Mouse (Mus musculus) cerebellum, postnatal 4 days (tissue): ENCODE measurements around the gene Rapgef2.

Source experiments
- DNase-seq, 2 experiments: peaks; one replicate each; pipeline ENCODE4 v3.0.0; 2022; ENCODE audit warnings: low spot score in 2 of 2, mixed read lengths in 1 of 2

Gene Rapgef2

GRCm38 (mm10) chr3:79286376-79287107 is at the start of gene Rapgef2:
Gene Rapgef2, minus strand, starts transcription at chr3:79286517.
- DNase-seq: peak; percentile 22 to 65

GRCm38 (mm10) chr3:79333643-79334200 is 47.4 kb upstream of the Rapgef2 start:
- no peak for DNase-seq

- no peak for DNase-seq
These were observed 46.7 kb upstream of the Rapgef2 start for GRCm38 (mm10) chr3:79333051-79333450.

GRCm38 (mm10) chr3:79329691-79330315 is 43.5 kb upstream of the Rapgef2 start:
- DNase-seq: no peak

- DNase-seq: no peak
These were observed 38.6 kb upstream of the Rapgef2 start for GRCm38 (mm10) chr3:79324697-79325526.

- no peak for DNase-seq
These were observed 27.8 kb upstream of the Rapgef2 start for GRCm38 (mm10) chr3:79314006-79314698.

- no peak for DNase-seq
These were observed 25.6 kb upstream of the Rapgef2 start for GRCm38 (mm10) chr3:79311895-79312294.

- no peak for DNase-seq
These were observed 23.9 kb upstream of the Rapgef2 start for GRCm38 (mm10) chr3:79310184-79310583.

GRCm38 (mm10) chr3:79308605-79309004 is 22.3 kb upstream of the Rapgef2 start:
- DNase-seq: no peak

GRCm38 (mm10) chr3:79299401-79299800 is 13.1 kb upstream of the Rapgef2 start:
- DNase-seq: no peak

- no peak for DNase-seq
These were observed 11.0 kb upstream of the Rapgef2 start for GRCm38 (mm10) chr3:79297281-79297680.

- DNase-seq: no peak
These were observed 10.3 kb upstream of the Rapgef2 start for GRCm38 (mm10) chr3:79296586-79296985.

GRCm38 (mm10) chr3:79296049-79296448 is 9.7 kb upstream of the Rapgef2 start:
- DNase-seq: no peak

- no peak for DNase-seq
These were observed 8.4 kb upstream of the Rapgef2 start for GRCm38 (mm10) chr3:79294701-79295100.

GRCm38 (mm10) chr3:79293023-79293422 is 6.7 kb upstream of the Rapgef2 start:
- no peak for DNase-seq

GRCm38 (mm10) chr3:79289050-79289449 is 2.7 kb upstream of the Rapgef2 start:
- DNase-seq: no peak

- no peak for DNase-seq
These were observed 1.6 kb upstream of the Rapgef2 start for GRCm38 (mm10) chr3:79287699-79288458.

GRCm38 (mm10) chr3:79287108-79287576 is 825 bp upstream of the Rapgef2 start:
- DNase-seq: peak; percentile 87 to 90

- no peak for DNase-seq
These were observed 314 bp downstream of the Rapgef2 start for GRCm38 (mm10) chr3:79286031-79286375.

GRCm38 (mm10) chr3:79285097-79285675 is 1.1 kb downstream of the Rapgef2 start:
- DNase-seq: peak in 1 of 2 experiments; percentile 8
